Mouse (Mus musculus) C2C12 (cell line): ENCODE results near the gene Psmd9.

ENCODE experiments used
- CTCF ChIP-seq: IDR thresholded peaks from one replicate; pipeline ENCODE4 v1.5.1; 2011; ENCODE audit not compliant: control insufficient read depth, insufficient read depth, insufficient read length
- MYOG ChIP-seq: IDR thresholded peaks from one replicate; pipeline ENCODE4 v1.6.1; 2011; ENCODE audit not compliant: control insufficient read depth, insufficient read length; ENCODE audit errors: extremely low read depth
- USF1 ChIP-seq: IDR thresholded peaks from one replicate; pipeline ENCODE4 v1.6.1; 2011; ENCODE audit warnings: low read depth, mild to moderate bottlenecking, control low read depth, moderate library complexity

DNA sequence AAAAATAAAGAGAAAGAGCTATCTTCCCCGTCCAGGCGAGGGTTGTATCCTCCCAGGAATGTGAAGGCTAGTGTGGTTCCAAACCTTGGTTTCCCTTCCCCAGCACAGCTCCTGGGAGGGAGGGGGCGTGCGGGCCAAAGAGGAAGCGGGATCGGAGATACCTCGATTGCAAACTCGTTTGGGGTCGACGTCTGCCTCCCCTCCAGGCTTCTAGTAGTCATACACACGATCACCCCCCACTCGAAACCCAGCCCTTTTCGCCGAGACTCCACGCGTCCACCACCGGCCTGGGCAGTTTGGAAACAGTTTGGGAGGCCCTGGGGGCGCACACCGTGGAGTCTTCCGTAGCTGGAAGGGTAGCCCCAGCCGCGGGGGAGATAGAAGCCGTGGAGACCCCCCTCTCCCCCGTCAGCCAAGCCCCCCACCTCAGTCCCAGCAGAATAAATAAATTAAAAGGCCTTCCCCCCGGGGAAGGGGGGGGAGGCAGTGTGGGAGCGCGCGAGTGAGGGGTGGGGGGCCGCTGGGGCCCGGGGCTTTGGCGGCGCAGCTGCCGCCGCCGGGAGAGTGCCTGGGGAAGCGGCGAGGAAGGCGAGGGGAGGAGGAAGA lies 27.6 kb upstream of the Psmd9 start:
- TF ChIP-seq CTCF (no peak), MYOG (no peak), USF1 (no peak)
